Mouse (Mus musculus): ENCODE measurements around the gene Fmo6.

The Fmo6 gene

DNA sequence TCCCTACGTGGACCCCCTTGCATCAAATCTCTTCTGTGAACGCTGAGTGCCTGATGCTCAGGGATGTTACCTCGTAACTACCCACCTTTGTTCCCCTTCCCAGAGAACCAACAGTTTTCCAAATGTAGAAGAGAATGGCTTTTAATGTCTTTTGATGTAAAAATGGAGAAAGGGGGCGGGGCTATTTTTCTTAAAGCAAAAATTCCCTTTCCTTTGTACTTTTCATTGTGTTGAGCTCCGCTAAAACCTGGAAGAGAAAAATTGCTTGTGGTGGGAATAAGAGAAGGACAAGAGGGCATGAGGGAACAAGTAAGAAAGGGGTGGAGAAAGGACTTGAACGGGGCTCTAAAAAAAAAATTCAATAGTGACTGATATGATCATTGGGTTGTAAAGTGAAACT lies at the start of gene Fmo6:
Fmo6 (minus strand) TSS at position 101 of the 400 bp plus-strand sequence.
- DNase-seq (ENCODE audit: low spot score), result no peak

DNA sequence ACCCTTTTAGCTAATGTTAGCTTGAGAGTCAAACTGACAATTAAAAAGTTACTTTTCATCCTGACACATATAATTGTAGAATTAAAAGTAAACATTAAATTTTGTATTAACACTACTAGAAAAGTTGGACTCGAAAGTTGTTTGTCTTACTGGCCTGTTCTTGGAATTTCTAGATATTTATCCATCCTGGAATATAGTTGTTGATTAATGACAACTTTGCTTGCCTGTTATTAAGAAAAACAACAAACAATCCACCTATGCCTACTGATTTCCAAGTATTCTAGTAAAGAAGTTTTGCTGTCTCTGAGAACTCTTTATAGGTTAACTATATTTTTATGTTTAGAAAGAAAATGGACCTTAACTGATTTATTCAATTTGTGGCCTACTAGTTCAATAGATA lies 49.5 kb upstream of the Fmo6 start:
- no peak for DNase-seq (ENCODE audit: low spot score)

DNA sequence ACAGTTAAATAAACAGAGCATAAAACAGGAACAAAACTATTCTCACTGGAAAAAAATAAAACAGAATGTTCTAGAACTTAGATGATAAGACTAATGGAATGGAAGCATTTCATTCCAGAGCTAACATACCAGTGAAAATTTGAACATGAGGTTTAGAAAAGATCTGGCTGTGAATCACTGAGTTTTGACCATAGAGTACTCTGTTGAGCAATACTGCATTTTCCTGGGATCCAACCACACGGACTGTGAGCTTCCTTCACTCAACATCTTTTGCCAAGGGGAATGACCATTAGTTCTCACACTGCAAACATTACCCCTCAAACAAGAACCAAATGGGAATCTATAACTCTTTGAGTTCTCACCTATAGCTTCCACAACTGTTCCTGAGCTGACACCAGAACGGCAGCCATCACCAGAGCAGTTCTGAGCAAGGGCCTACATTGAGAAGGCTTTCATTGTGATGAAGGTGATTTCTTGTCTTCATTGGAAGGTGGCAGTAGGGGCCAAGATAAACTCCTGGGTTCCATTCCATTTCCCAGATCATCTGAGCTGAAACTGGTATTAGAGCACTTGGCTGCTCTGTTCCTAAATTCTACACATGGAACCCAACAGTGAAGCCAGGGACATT lies 48.9 kb upstream of the Fmo6 start:
- no peak for DNase-seq (ENCODE audit: low spot score)

DNA sequence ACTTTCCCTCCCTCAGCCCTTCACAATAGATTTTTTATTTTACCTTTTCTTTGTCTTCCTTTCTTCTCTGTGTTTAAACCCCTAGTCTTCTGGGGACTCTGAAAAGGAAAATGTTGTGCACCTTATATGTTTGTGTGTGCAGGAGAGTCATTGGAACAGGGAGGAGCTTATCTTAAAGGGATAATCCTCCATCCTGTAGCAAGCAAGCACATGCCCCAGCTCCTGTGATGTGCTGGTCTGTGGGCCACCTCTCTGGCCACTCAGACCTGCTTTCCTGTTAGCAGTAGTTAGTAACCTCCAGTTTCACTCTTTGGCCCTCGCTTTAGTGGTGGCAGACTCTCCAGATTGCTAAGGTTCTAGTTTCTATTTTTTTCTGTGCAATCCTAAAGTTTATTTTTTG lies 47.1 kb upstream of the Fmo6 start, which contains the start of gene Fmo3:
Fmo3 (minus strand) TSS at position 101 of the 400 bp plus-strand sequence.
- DNase-seq (ENCODE audit: low spot score), result no peak

DNA sequence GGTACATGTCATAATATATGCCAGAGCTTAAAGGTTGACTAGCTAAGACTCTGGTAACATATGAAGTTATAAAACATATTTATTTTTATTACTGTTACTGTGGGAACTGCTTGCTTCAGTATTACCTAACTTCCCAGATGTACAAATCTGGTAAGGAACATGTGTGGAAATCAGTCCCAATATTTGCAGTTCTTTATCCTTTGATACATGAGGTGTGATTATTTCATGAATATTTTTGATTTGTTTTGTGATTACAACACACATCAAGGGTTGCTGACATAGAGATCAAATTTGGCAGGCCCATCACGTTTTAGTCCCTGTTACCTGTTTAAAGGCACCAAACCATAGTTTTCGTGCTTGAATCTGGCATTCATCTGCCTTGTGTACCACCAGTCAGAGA lies 26.2 kb upstream of the Fmo6 start:
- no peak for DNase-seq (ENCODE audit: low spot score)

DNA sequence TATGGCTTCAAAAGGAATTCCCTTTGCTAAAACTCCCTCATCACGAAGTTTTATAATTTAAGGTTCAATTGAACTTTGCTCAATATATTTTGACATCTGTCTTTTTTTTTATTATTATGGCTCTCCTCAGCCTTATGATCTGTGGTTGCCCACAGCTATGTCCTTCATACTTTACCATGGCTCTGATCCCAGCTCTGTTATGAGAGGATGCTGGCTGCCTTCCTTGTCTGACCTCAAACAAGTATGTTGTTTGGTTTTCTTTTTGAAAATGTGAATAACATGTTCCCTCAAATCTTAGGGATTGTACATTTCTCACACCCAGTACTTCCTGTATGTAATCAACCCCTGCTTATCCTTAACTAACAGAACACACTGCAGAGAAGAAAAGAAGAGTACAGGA lies 20.1 kb upstream of the Fmo6 start:
- no peak for DNase-seq (ENCODE audit: low spot score)

DNA sequence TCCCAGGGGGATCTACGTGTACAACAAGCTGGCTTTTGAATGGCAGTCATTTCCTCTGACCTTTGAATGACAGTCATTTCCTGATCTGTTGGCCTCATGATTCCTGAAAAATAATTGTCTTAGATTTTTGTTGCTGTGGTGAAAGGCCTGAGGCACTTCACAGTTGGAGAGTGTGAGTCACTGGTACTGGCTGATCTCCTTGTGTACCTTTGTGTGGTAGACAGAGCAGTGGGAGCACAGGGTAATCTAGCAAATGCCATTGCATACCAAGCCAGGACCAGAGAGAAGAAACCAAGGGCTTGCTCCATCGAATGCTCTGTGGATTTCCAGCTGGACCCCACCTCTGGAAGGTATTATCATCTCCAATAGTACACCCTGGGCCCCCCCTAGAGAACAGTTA lies 15.8 kb upstream of the Fmo6 start:
- DNase-seq (ENCODE audit: low spot score), result no peak

DNA sequence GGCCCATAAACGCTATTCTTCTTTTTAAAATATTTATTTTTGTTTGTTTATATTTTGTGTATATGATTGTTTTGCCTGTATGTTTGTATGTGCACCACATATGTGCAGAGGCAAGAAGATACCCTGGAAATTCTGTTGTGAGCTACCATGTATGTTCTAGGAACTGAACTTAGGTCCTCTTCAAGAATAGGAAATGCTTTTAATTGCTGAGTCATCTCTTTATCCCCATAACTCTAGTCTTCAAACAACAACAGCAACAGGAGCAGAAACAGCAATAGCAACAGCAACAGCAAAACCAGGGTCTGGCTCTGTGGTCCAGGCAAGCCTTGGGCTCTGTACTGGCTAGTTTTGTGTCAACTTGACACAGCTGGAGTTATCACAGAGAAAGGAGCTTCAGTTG lies 12.4 kb upstream of the Fmo6 start:
- no peak for DNase-seq (ENCODE audit: low spot score)

DNA sequence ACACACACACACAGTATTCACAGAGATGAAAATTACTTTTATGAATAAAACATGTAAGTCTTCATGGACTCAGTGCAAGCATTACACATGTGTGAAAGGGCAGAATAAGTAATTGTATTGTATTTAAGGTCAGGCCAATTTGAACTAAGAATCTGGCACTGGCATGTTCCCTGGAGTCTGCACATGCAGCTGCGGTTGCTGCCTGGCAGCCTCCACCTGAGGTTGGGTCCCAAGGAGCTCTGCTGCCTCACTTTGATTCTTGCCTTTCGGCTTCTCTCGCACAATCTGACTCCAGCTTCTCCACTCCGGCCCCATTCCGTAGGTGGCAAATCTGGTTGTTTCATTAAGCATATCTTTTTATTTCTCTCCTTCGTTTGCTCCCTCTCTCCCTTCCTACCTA lies 10.6 kb upstream of the Fmo6 start:
- no peak for DNase-seq (ENCODE audit: low spot score)

DNA sequence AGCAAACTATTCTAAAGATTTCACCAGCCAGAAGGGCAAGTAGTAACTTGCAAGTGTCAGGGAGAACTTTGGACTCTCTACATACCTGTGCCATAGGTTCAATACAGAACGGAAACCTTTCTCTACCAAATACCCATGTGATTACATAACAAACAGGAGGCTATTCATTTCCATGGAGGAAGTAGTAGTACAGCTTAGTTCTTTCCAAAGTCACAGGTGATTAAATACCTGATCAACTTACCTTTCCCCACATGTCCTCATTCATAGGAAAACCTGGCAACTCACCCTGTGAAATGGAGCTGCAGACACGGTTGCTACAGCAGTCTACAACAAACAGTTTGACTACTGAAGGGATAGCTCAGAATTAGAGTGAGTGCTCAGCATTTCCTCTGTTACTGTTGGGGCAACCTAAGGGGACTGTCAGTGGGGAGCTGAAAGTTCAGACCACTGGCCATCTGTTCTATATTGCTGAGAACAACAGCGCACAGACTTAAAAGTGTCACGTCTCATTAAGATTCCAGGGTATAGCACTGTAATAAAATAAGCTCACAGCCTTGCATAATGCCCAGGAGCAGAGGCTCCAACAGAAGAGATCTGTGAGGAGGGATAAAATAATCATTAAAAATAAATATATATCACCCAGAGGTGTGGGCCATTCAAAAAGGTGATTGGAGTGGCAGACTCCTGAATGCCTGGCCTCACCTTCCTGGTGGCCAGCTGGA lies 9.7 kb upstream of the Fmo6 start:
- no peak for DNase-seq (ENCODE audit: low spot score)

DNA sequence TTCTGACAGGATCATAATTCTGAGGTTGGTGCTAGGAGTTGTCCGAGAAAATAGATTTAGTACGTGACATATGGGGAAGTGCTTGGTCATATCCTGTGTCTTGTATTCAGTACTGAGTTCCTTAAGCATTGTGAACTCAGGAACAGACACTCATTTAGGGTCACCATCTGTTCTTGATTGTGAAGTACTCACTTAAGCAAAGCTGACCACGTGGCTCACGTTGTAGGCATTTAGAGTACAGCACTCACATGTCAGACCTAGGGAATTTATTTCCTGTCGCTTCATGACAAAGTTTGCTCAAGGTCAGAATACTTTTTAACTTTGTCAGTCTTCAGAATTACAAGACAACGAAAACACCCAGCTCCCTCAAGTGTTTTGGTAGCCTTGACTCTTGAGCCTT lies 6.4 kb upstream of the Fmo6 start:
- no peak for DNase-seq (ENCODE audit: low spot score)

DNA sequence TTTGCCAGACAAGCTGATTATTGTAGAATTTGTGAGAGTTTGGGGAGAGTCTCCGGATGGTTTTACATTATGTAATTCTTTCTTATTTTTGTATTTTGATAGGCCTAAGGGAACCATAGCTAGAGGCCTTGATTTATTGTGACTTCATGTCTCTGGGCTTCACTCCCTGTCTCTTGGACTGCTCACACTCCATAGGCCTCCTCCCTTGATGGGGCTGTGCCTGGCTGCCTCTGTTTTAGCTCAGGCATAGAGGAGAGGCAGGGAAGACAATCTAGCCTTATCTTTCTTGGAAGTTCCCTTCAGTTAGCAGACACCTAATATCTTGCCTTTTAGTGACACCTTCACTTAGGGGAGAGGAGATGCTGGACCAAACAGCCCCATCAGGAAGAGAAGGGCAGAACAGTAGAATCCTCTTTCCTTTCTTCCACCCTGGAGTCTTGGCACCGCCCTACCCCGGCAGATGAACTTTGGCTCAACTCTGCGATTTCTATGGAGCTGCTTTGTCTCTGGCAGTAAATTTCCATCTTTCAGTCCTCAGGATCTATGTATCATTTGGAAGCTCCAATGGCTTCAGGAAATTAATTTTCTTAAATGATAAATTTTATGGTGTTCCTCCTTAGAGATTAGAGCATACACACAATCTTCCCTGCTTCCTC lies 1.5 kb upstream of the Fmo6 start:
- no peak for DNase-seq (ENCODE audit: low spot score)

DNA sequence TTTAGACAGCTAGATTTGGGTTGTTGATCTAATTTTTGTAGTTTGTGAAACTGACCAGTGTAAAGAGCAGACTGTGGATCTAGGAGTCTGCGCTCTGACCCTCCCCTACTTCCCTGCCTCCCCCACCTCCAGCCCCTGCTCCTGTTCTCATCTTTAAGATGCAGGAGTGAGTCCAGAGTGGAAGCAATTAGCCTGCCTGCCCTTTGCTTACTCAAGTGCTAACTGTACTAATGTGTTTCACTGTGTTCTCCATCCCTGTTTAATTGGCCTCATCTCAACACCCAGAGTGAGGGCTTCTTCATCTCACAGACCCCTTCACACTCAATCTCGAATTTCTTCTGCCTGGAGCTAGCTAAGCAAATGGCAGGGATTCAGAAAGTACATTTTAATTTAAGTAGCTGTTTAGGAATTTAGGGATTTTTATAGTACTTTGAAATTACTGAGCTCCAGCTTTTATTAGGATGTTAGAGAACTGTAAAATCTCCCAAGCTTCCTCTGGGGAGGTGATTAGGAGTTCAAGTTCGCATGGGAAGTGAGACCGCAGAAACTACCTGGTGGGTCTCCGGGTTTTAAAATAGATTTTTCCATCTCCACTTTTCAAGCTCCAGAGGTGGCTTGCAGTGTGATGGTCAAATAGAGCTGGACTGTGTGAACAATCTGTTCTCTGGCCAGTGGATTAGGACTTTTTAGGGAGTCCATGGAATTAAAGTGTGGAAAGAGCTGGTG lies 818 bp upstream of the Fmo6 start:
- DNase-seq (ENCODE audit: low spot score), result no peak

DNA sequence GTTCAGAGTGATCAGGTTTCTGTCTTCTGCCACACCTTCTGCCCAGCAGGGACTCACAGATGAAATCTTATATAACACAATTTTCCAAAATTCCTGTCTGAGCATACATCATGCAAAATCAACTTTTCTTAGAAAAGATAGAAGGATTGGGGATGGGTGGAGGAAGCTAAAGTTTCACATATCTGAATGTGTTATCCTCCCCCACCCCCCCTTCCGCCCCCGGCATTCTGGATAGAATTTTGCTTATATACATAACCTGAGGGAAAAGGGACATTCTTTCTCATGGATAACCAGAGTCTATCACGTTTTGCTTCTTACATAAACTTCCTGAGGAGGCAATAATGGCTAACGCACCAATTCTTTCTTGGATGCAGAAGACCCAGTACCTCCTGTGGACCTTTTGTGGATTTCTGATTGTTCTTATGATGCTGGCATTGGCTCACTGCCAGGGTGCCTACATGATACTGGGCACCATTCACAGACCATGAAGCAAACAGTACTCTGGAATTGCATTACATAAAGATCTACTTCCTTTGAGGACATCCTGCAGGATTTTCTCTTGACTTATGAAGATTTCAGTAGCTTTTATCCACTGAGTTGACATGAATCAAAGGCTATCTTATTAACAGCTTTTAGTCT lies 2.8 kb downstream of the Fmo6 start:
- DNase-seq (ENCODE audit: low spot score), result no peak

DNA sequence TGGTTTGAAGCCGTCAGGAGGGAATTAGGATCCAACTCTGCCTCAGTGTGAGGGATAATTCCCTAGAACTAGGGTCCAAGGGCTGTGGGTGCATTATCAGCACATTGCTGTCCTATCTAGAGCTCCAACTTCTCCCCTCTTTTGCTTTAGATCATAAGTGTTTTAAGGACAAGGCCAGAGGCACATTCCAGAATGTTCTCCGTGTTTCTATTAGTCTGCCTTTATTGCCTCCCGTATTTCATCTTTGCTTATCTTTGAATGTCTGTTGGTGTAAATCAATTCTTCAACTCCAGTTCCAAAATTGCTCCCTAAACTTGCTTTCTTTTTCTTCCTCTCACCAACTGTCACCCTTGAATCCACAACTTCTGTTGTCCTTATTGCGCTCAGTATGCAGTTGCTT lies 4.9 kb downstream of the Fmo6 start:
- DNase-seq (ENCODE audit: low spot score), result no peak

DNA sequence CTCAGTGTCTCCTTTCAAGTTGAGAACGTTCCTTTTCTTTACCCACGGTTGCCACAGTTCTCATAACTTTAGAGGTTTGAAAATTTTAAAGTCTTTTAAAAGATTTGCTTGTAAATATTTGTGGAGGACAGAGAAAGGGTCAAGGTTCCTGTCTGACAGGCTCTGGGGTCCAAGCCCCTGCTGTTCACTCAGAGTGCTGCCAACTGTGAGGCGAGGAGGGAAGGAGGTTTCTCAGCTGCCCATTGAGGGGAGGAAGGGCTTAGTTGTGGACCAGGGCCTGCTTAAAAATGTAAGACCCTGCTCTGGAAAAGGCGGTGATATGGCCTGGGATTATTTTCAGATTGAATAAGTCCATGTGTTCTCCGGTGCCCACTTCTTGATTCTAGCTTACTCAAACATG lies 5.4 kb downstream of the Fmo6 start:
- DNase-seq (ENCODE audit: low spot score), result no peak

DNA sequence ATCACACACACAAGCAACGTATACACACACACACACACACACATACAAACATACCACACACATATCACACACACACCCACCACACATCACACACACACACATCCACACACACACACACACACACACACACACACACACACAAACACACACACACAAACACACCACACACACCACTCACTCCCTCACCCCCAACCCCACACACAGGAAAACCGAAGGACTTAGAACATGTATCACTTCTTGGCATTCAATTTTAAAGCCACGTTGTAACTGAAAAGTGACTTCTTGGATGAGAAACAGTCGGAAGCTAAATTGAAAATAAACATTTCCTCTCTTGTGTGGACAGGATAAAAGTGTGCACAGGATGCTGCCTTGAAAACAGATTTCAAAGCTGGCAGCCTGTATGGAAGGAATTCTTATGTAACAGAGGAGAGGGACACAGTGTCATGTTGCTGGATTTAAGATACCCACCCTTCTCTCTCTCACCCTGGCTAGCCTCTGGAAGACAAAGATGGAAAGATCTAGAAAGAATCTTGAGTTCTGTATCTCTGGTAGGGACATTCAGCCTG lies 5.9 kb downstream of the Fmo6 start:
- DNase-seq (ENCODE audit: low spot score), result no peak

DNA sequence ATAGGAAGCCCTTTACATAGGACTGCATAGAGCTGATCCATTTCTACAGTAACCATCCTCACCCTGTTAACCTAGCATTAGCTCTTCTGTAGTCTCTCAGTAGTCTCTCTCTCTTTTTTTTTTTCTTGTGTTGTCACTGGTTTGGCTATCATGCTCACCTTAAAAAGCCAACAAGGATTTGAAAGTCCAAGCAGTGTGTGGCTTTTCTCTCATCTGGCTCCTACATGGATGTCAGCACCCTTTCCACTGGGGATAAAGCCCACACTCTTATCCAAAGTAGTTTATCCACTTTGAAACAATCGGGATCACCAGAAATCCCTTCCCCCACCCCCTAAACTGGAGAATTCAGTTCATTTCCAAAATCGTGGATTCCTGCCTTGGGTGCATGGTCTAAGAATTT lies 6.7 kb downstream of the Fmo6 start:
- DNase-seq (ENCODE audit: low spot score), result no peak

DNA sequence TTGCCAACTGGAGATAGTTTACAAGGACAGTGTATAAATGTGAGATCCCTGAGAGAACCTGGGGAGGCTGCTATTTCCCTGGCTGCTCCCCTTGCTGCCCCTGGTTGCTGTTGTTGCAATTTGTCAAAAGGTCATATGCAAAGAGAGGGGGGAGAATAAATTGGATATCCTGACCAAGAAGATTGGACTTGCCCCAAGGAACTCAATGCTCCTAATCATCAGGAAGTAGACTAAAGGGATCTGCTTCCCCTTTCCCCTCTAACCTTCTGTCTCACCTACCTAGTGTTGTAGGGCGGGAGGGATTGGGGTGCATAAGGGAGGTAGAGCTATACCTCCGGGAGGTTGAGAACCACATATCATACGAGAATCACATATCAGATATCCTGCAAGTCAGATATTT lies 8.2 kb downstream of the Fmo6 start:
- DNase-seq (ENCODE audit: low spot score), result no peak

DNA sequence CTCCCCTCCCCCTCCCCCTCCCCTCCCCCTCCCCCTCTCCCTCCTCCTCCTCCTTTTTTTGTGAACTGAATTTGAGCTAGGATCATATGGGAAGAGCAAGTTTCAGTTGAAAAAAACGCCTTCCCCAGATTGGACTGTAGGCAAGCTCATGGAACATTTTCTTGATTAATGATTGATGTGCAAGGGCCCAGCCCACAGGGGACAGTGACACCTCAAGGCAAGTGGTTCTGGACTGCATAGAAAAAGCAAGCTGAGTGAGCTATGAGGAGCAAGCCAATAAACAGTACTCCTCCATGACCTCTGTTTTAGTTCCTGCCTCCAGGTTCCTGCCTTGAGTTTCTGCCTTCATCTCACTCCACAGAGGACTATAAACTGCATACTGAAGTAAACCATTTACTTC lies 12.2 kb downstream of the Fmo6 start:
- no peak for DNase-seq (ENCODE audit: low spot score)

DNA sequence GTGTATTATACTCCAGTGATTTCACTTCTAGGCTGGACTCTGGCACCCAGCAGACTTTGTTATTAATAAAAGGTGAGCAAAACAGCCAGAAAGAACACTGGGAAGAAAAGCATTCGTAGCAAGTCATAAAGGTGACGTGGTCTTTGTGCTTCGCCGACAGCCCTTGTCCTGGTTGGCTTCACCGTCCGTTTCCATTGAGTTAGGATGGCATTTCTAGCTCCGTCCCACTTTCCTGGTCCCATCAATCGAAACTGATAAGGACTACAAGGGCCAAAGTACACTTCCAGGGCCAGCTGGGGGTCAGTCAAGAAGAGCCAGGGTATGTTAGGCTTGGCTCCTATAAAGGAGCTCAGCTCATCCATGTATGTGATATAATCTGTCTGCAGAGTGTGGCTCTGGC lies 20.7 kb downstream of the Fmo6 start:
- no peak for DNase-seq (ENCODE audit: low spot score)

DNA sequence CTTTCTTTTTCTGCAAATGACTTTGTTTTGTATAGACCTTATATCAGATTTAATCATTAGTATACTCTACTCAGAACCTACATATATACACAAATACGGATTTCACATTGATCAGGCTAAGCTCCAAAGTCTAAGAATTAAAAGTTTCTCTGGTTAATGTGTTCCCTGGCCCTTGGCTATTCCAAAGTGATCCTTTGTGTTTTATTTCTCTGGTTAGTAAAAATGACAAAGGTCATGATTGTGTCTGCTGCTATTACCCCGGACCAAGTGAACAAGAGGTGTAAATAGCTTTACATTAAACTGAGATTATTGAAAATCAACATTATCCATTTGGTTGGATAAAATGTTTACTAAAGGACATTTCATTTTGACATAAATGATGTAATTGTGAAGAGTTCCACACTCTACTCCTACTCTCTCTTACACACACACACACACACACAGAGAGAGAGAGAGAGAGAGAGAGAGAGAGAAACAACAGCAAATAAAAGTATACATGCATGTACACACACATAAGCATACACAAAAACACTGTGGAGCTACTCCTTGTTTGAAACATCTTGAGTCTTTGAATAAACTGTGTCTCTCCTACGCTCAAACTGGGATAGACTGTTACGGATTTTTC lies 22.3 kb downstream of the Fmo6 start:
- no peak for DNase-seq (ENCODE audit: low spot score)

All from layer of hippocampus, adult 9-10 months (tissue).